Comparison of ENCODE assay signal across 10 mouse cellular contexts in genomic region chr14:54603686-54604085, GRCm38 (mm10). TPM values are rescaled to one million over a fixed set of nuclear protein-coding genes. Genes with fewer than 3 reads are reported as not detected.
DNase-seq lines count a peak whose midpoint lies in the region; ATAC-seq and TF ChIP-seq lines count a peak whose summit lies in the region.
"Had no signal": no experiment of that assay in that cellular context is flagged by ENCODE, and none has a peak within 500 bp of the region (broad histone marks: within the 10 kb centered on the region; RNA-seq: fewer than 3 reads in every experiment).

No protein-coding gene starts in this region.

- peak overlapping the region; percentile 84 to 95 for H3K27ac ChIP-seq in heart, embryonic 14.5 days (replicated peaks in 1 of 2; ENCODE audit: control insufficient read depth in 1 of 2, insufficient read depth in 1 of 2, low read depth in 2 of 2, low read length in 2 of 2)
- H3K27ac ChIP-seq in MEL (ENCODE audit: control insufficient read depth, low read depth, low read length) = peak overlapping the region; percentile 83
- peak overlapping the region; percentile 81; the same call in 1 of the 2 replicates for H3K27ac ChIP-seq in hindbrain, embryonic 11.5 days (ENCODE audit: low read depth, low read length)
- peak overlapping the region; percentile 96 for H3K27ac ChIP-seq in midbrain, embryonic 10.5 days (replicated peaks)

- H3K9ac ChIP-seq in heart, embryonic 14.5 days (ENCODE audit: low read length) = no peak overlapping the region; the same call in 1 of the 2 replicates
- peak overlapping the region; percentile 62 for H3K9ac ChIP-seq in MEL (ENCODE audit: control insufficient read depth, low read depth, low read length, poor library complexity, severe bottlenecking)
- H3K9ac ChIP-seq in hindbrain, embryonic 11.5 days (ENCODE audit: low read depth, low read length) = no peak overlapping the region; the same call in 1 of the 2 replicates

- peak overlapping the region; percentile 65 for H3K4me2 ChIP-seq in heart, embryonic 14.5 days (ENCODE audit: low read length)
- H3K4me2 ChIP-seq in hindbrain, embryonic 11.5 days (replicated peaks; ENCODE audit: low read depth, low read length) = peak overlapping the region; percentile 42; the same call in 1 of the 2 replicates

- TF ChIP-seq POLR2A in MEL (IDR thresholded peaks at IDR 0.05; ENCODE audit: control insufficient read depth in 1 of 2, insufficient read depth in 1 of 2, low read depth in 1 of 2, low read length in 2 of 2, poor library complexity in 1 of 2) = no peak

- DNase-seq in heart, adult 9 months (ENCODE audit: low spot score in 2 of 2) = no peak
- DNase-seq in MEL (ENCODE audit: low read depth, low spot score) = no peak
- no peak for DNase-seq in hindbrain, embryonic 11.5 days (ENCODE audit: low spot score)
- no peak for DNase-seq in midbrain, embryonic 10.5 days (ENCODE audit: low spot score)
- DNase-seq in thymus, postnatal 0 days (ENCODE audit: low spot score) = no peak
- DNase-seq in ovary, postnatal 14 days (ENCODE audit: low spot score) = no peak
- no peak for DNase-seq in gastrocnemius, postnatal 4 days (ENCODE audit: low spot score in 2 of 2)

- H3K9me3 ChIP-seq in heart, embryonic 14.5 days (ENCODE audit: control insufficient read depth, low read length) = no peaks in the 10 kb centered on the region
- H3K9me3 ChIP-seq in MEL (replicated peaks; ENCODE audit: insufficient read depth, low read length) = no peaks in the 10 kb centered on the region
- H3K9me3 ChIP-seq in hindbrain, embryonic 11.5 days (ENCODE audit: control insufficient read depth, low read length) = no peaks in the 10 kb centered on the region
- H3K9me3 ChIP-seq in midbrain, embryonic 10.5 days (replicated peaks) = no peaks in the 10 kb centered on the region

- TF ChIP-seq RAD21 in MEL (IDR thresholded peaks at IDR 0.05; ENCODE audit: low read depth, low read length) = no peak

- no peak for TF ChIP-seq EP300 in MEL (IDR thresholded peaks at IDR 0.05; ENCODE audit: low read depth in 1 of 2, low read length in 2 of 2)

- peaks cover 3% of the 10 kb centered on the region; the same call in 1 of the 2 replicates for H3K79me2 ChIP-seq in MEL (ENCODE audit: control insufficient read depth, insufficient read depth, low read length, poor library complexity)

- H3K27me3 ChIP-seq in heart, embryonic 14.5 days (ENCODE audit: control insufficient read depth, insufficient read depth, low read length) = no peaks in the 10 kb centered on the region
- no peaks in the 10 kb centered on the region for H3K27me3 ChIP-seq in MEL (ENCODE audit: control insufficient read depth in 1 of 2, insufficient read depth in 2 of 2, low read length in 2 of 2)
- no peaks in the 10 kb centered on the region for H3K27me3 ChIP-seq in hindbrain, embryonic 11.5 days (ENCODE audit: control insufficient read depth, insufficient read depth, low read length)
- no peaks in the 10 kb centered on the region for H3K27me3 ChIP-seq in midbrain, embryonic 10.5 days (ENCODE audit: low read depth, poor library complexity, severe bottlenecking)
- H3K27me3 ChIP-seq: Patski had no signal

- TF ChIP-seq CTCF in MEL (IDR thresholded peaks at IDR 0.05 in 2 of 3, conservative IDR thresholded peaks at IDR 0.05 in 1 of 3; ENCODE audit: control insufficient read depth in 1 of 3, insufficient read depth in 1 of 3, low read depth in 2 of 3, low read length in 3 of 3, poor library complexity in 1 of 3, severe bottlenecking in 1 of 3) = no peak

- peak overlapping the region; percentile 68 to 96 for H3K4me3 ChIP-seq in heart, embryonic 14.5 days (ENCODE audit: control insufficient read depth in 1 of 2, insufficient read depth in 1 of 2, low read depth in 1 of 2, low read length in 2 of 2)
- peak overlapping the region; percentile 47 to 50 for H3K4me3 ChIP-seq in MEL (ENCODE audit: control insufficient read depth in 1 of 2, insufficient read depth in 1 of 2, low read depth in 2 of 2, low read length in 2 of 2)
- peak overlapping the region; percentile 56 for H3K4me3 ChIP-seq in hindbrain, embryonic 11.5 days (ENCODE audit: low read depth, low read length)
- H3K4me3 ChIP-seq in midbrain, embryonic 10.5 days = peak overlapping the region; percentile 67

- WGBS in heart, embryonic 14.5 days = 85% methylated on average over 8 of the region's 8 CpGs
- 86% methylated on average over 8 of the region's 8 CpGs for WGBS in hindbrain, embryonic 11.5 days
- 87% methylated on average over 8 of the region's 8 CpGs for WGBS in midbrain, embryonic 10.5 days

- H3K36me3 ChIP-seq in heart, embryonic 14.5 days (ENCODE audit: control insufficient read depth, insufficient read depth, low read length) = no peaks in the 10 kb centered on the region
- H3K36me3 ChIP-seq in MEL (ENCODE audit: control insufficient read depth in 1 of 2, insufficient read depth in 2 of 2, low read length in 2 of 2) = peaks cover 0 to 27% of the 10 kb centered on the region in 2 experiments; a peak in 2 of 4 replicates
- H3K36me3 ChIP-seq in hindbrain, embryonic 11.5 days (ENCODE audit: control insufficient read depth, insufficient read depth, low read length) = no peaks in the 10 kb centered on the region
- H3K36me3 ChIP-seq in midbrain, embryonic 10.5 days = peaks cover 9% of the 10 kb centered on the region

- ATAC-seq in heart, embryonic 14.5 days (ENCODE audit: insufficient number of reproducible peaks, insufficient read depth, low FRiP score, low read depth) = no peak
- ATAC-seq in hindbrain, embryonic 11.5 days (ENCODE audit: low FRiP score) = no peak

- peaks cover 9 to 14% of the 10 kb centered on the region in 2 experiments for H3K4me1 ChIP-seq in heart, embryonic 14.5 days (ENCODE audit: control insufficient read depth in 2 of 2, insufficient read depth in 2 of 2, low read length in 2 of 2)
- peaks cover 7 to 25% of the 10 kb centered on the region in 2 experiments for H3K4me1 ChIP-seq in MEL (ENCODE audit: control insufficient read depth in 1 of 2, insufficient read depth in 2 of 2, low read length in 2 of 2)
- no peaks in the 10 kb centered on the region for H3K4me1 ChIP-seq in hindbrain, embryonic 11.5 days (replicated peaks; ENCODE audit: control insufficient read depth, insufficient read depth, low read length)
- H3K4me1 ChIP-seq in midbrain, embryonic 10.5 days = peaks cover 46% of the 10 kb centered on the region

RNA-seq across cellular contexts. Expression of gene 4931414P19Rik, which starts 2.1 kb away (rescaled TPM):
- 4.7 and 7.1 TPM in 2 replicates for polyA plus RNA-seq in heart, embryonic 14.5 days (2014; fragmentation: Nextera tagmentation; extraction: Ambion mirVana)
- total RNA-seq in MEL (2012; rRNA removed) = 1.9 and 2.1 TPM in 2 replicates
- polyA plus RNA-seq in MEL (2012; ENCODE audit: insufficient read depth in 1 of 2, insufficient read length in 2 of 2, low read depth in 1 of 2, low replicate concordance in 2 of 2, missing spikeins in 1 of 2) = 1 to 10 TPM in 1 of 2 experiments, not detected in 1; 4.8 TPM
- polyA plus RNA-seq in hindbrain, embryonic 11.5 days (2014; fragmentation: Nextera tagmentation; extraction: Ambion mirVana) = 6.2 and 6.9 TPM in 2 replicates
- polyA plus RNA-seq in midbrain, embryonic 10.5 days (2016; fragmentation: Nextera tagmentation; extraction: Ambion mirVana) = 10.7 and 11.0 TPM in 2 replicates
- 4.7 and 5.0 TPM in 2 replicates for polyA plus RNA-seq in thymus, postnatal 0 days (2015; fragmentation: Nextera tagmentation; extraction: Ambion mirVana)
- 1 to 10 TPM; 4.3 to 6.8 TPM for total RNA-seq in gastrocnemius, postnatal 4 days (2021)

RNA-seq across cellular contexts. Expression of gene Psmb5, which starts 14.1 kb away (rescaled TPM):
- polyA plus RNA-seq in heart, embryonic 14.5 days (2014; fragmentation: Nextera tagmentation; extraction: Ambion mirVana) = 336 and 345 TPM in 2 replicates
- total RNA-seq in MEL (2012; rRNA removed) = 305 and 327 TPM in 2 replicates
- 100 to 1,000 TPM; 318 to 546 TPM for polyA plus RNA-seq in MEL (2012; ENCODE audit: insufficient read depth in 1 of 2, insufficient read length in 2 of 2, low read depth in 1 of 2, low replicate concordance in 2 of 2, missing spikeins in 1 of 2)
- polyA plus RNA-seq in hindbrain, embryonic 11.5 days (2014; fragmentation: Nextera tagmentation; extraction: Ambion mirVana) = 439 and 455 TPM in 2 replicates
- polyA plus RNA-seq in midbrain, embryonic 10.5 days (2016; fragmentation: Nextera tagmentation; extraction: Ambion mirVana) = 470 and 478 TPM in 2 replicates
- 387 and 424 TPM in 2 replicates for polyA plus RNA-seq in thymus, postnatal 0 days (2015; fragmentation: Nextera tagmentation; extraction: Ambion mirVana)
- total RNA-seq in gastrocnemius, postnatal 4 days (2021) = 100 to 1,000 TPM; 173 to 176 TPM

RNA-seq across cellular contexts. Expression of gene Psmb11, which starts 17.5 kb away (rescaled TPM):
- polyA plus RNA-seq in heart, embryonic 14.5 days (2014; fragmentation: Nextera tagmentation; extraction: Ambion mirVana) = not detected in 2 replicates
- not detected in 2 replicates for total RNA-seq in MEL (2012; rRNA removed)
- polyA plus RNA-seq in MEL (2012; ENCODE audit: insufficient read depth in 1 of 2, insufficient read length in 2 of 2, low read depth in 1 of 2, low replicate concordance in 2 of 2, missing spikeins in 1 of 2) = under 1 TPM in 1 of 2 experiments, not detected in 1; 0.06 TPM
- not detected in 2 replicates for polyA plus RNA-seq in hindbrain, embryonic 11.5 days (2014; fragmentation: Nextera tagmentation; extraction: Ambion mirVana)
- 0.06 and 0.12 TPM in 2 replicates for polyA plus RNA-seq in midbrain, embryonic 10.5 days (2016; fragmentation: Nextera tagmentation; extraction: Ambion mirVana)
- polyA plus RNA-seq in thymus, postnatal 0 days (2015; fragmentation: Nextera tagmentation; extraction: Ambion mirVana) = 82.4 and 117 TPM in 2 replicates
- not detected for total RNA-seq in gastrocnemius, postnatal 4 days (2021)
- total RNA-seq: gastrocnemius, adult 18-20 months had no signal

RNA-seq across cellular contexts. Expression of gene Ajuba, which starts 26.3 kb away (rescaled TPM):
- polyA plus RNA-seq in heart, embryonic 14.5 days (2014; fragmentation: Nextera tagmentation; extraction: Ambion mirVana) = 22.4 and 25.4 TPM in 2 replicates
- 0.07 and 0.08 TPM in 2 replicates for total RNA-seq in MEL (2012; rRNA removed)
- under 1 TPM in 1 of 2 experiments, not detected in 1; 0.08 TPM for polyA plus RNA-seq in MEL (2012; ENCODE audit: insufficient read depth in 1 of 2, insufficient read length in 2 of 2, low read depth in 1 of 2, low replicate concordance in 2 of 2, missing spikeins in 1 of 2)
- 23.2 and 29.4 TPM in 2 replicates for polyA plus RNA-seq in hindbrain, embryonic 11.5 days (2014; fragmentation: Nextera tagmentation; extraction: Ambion mirVana)
- 66.6 and 88.8 TPM in 2 replicates for polyA plus RNA-seq in midbrain, embryonic 10.5 days (2016; fragmentation: Nextera tagmentation; extraction: Ambion mirVana)
- polyA plus RNA-seq in thymus, postnatal 0 days (2015; fragmentation: Nextera tagmentation; extraction: Ambion mirVana) = 11.9 and 14.9 TPM in 2 replicates
- total RNA-seq in gastrocnemius, postnatal 4 days (2021) = 10 to 100 TPM; 14.6 to 15.8 TPM

RNA-seq across cellular contexts. Expression of gene Gm17606, which starts 37.1 kb away (rescaled TPM):
- not detected in 2 replicates for polyA plus RNA-seq in heart, embryonic 14.5 days (2014; fragmentation: Nextera tagmentation; extraction: Ambion mirVana)
- not detected in 2 replicates for total RNA-seq in MEL (2012; rRNA removed)
- under 1 TPM in 1 of 2 experiments, not detected in 1; 0.99 TPM for polyA plus RNA-seq in MEL (2012; ENCODE audit: insufficient read depth in 1 of 2, insufficient read length in 2 of 2, low read depth in 1 of 2, low replicate concordance in 2 of 2, missing spikeins in 1 of 2)
- polyA plus RNA-seq in hindbrain, embryonic 11.5 days (2014; fragmentation: Nextera tagmentation; extraction: Ambion mirVana) = not detected in 2 replicates
- polyA plus RNA-seq in midbrain, embryonic 10.5 days (2016; fragmentation: Nextera tagmentation; extraction: Ambion mirVana) = not detected in 2 replicates
- not detected in 2 replicates for polyA plus RNA-seq in thymus, postnatal 0 days (2015; fragmentation: Nextera tagmentation; extraction: Ambion mirVana)
- not detected for total RNA-seq in gastrocnemius, postnatal 4 days (2021)
- total RNA-seq: gastrocnemius, adult 18-20 months had no signal
- polyA plus RNA-seq: Patski had no signal

Comparison
In these comparisons a context has a peak if more than half of its experiments do, and no peak if none do; other contexts are left out.
1. RNA of gene Psmb11, which starts 17.5 kb away (polyA plus RNA-seq): 82.4 to 117 TPM in thymus, postnatal 0 days; 0.06 to 0.12 TPM in midbrain, embryonic 10.5 days, 0.06 TPM in MEL, not detected in hindbrain, embryonic 11.5 days and not detected in heart, embryonic 14.5 days; every median in the first group is over 10 times any median in the second.
2. Peak in every context shown above with its lines, with median percentiles within 50 percentile points of each other: H3K27ac ChIP-seq and H3K4me3 ChIP-seq.